Mouse (Mus musculus) heart, embryonic 11.5 days (tissue): ENCODE measurements around the gene Tmem262. TPM values are rescaled to one million over a fixed set of nuclear protein-coding genes. Genes with fewer than 3 reads are reported as not detected.
"Not testable (repeated sequence)": the region's sequence is repeated elsewhere in the genome, so short reads cannot be mapped to it uniquely, and the experiment has no call there.

Experiments used
- ATAC-seq: fragments of 200-750 bp; cut with Nextera tagmentation; replicated peaks from 2 replicates; pipeline ENCODE4 v1.8.0; 2017; ENCODE audit warnings: moderate library complexity; ENCODE audit not compliant: insufficient number of reproducible peaks, low FRiP score, low TSS enrichment
- H3K27ac ChIP-seq: fragments of 300-500 bp; sonication (generic); 2 replicates; pipeline ENCODE4 v1.5.1; 2014; ENCODE audit warnings: mild to moderate bottlenecking, low read depth, low read length
- H3K27me3 ChIP-seq: fragments of 300-500 bp; sonication (generic); 2 replicates; pipeline ENCODE4 v1.6.1; 2014; ENCODE audit warnings: mild to moderate bottlenecking, low read length, mixed read lengths; ENCODE audit not compliant: control insufficient read depth, insufficient read depth
- H3K36me3 ChIP-seq: fragments of 300-500 bp; sonication (generic); 2 replicates; pipeline ENCODE4 v1.6.1; 2014; ENCODE audit warnings: mild to moderate bottlenecking, low read length, moderate library complexity, mixed read lengths; ENCODE audit not compliant: control insufficient read depth, insufficient read depth
- H3K4me1 ChIP-seq: fragments of 300-500 bp; sonication (generic); 2 replicates; pipeline ENCODE4 v1.6.1; 2014; ENCODE audit warnings: low read length; ENCODE audit not compliant: control insufficient read depth, insufficient read depth
- H3K4me2 ChIP-seq: fragments of 300-500 bp; sonication (generic); 2 replicates; pipeline ENCODE4 v1.6.1; 2014; ENCODE audit warnings: mild to moderate bottlenecking, moderate library complexity
- H3K4me3 ChIP-seq: fragments of 300-500 bp; sonication (generic); 2 replicates; pipeline ENCODE4 v1.5.1; 2014; ENCODE audit warnings: low read depth, low read length
- H3K9ac ChIP-seq: fragments of 300-500 bp; sonication (generic); 2 replicates; pipeline ENCODE4 v1.6.1; 2014; ENCODE audit warnings: mild to moderate bottlenecking, low read depth, low read length, moderate library complexity
- H3K9me3 ChIP-seq: fragments of 300-500 bp; sonication (generic); replicated peaks from 2 replicates; pipeline ENCODE4 v1.6.1; 2016; ENCODE audit warnings: low read length; ENCODE audit not compliant: control insufficient read depth
- WGBS: fragments of 180-500 bp; shearing (Covaris S2); extraction: QIAGEN DNeasy Blood & Tissue Kit; methylation state at CpG from one replicate; pipeline ENCODE4 v1.1.7; 2014; ENCODE audit not compliant: insufficient replicate concordance; 5-methylcytosine and 5-hydroxymethylcytosine counted together
- polyA plus RNA-seq: library from polyadenylated mRNA; unstranded; fragments of >200 nt; fragmentation: Nextera tagmentation; extraction: Ambion mirVana; gene quantifications from 2 replicates; pipeline ENCODE4 v1.2.1, GENCODE M21; 2014

Tmem262 gene
- polyA plus RNA-seq, result not detected in 2 replicates

GRCm38 (mm10) chr19:6079983-6080480, at the start of gene Tmem262:
Gene Tmem262 (plus strand): TSS chr19:6080033.
- Histone ChIP-seq H3K9me3 (no peaks in the 10 kb centered on the region), H3K4me3 (no peak within 1 kb of the TSS), H3K4me2 (no peak within 1 kb of the TSS), H3K27ac (no peak within 1 kb of the TSS), H3K4me1 (peaks cover 14% of the 10 kb centered on the region), H3K27me3 (no peaks in the 10 kb centered on the region), H3K9ac (no peak within 1 kb of the TSS), H3K36me3 (peaks cover 8% of the 10 kb centered on the region)
- no peak for ATAC-seq
- 86% methylated on average over 12 of the region's 12 CpGs for WGBS

GRCm38 (mm10) chr19:6030520-6031280, 49.1 kb upstream of the Tmem262 start:
- Histone ChIP-seq H3K27me3 (no peaks in the 10 kb centered on the region), H3K4me1 (no peaks in the 10 kb centered on the region), H3K4me3 (no peak overlapping the region), H3K9me3 (no peaks in the 10 kb centered on the region), H3K9ac (no peak overlapping the region), H3K27ac (no peak overlapping the region), H3K4me2 (no peak overlapping the region), H3K36me3 (no peaks in the 10 kb centered on the region)
- no peak for ATAC-seq
- 54% methylated on average over 14 of the region's 14 CpGs for WGBS

GRCm38 (mm10) chr19:6035966-6036585, 43.8 kb upstream of the Tmem262 start:
- ATAC-seq, result no peak
- Histone ChIP-seq H3K9ac (no peak overlapping the region), H3K9me3 (no peaks in the 10 kb centered on the region), H3K27me3 (no peaks in the 10 kb centered on the region), H3K4me2 (no peak overlapping the region), H3K4me3 (no peak overlapping the region), H3K27ac (no peak overlapping the region), H3K4me1 (no peaks in the 10 kb centered on the region), H3K36me3 (no peaks in the 10 kb centered on the region)
- 68% methylated on average over 9 of the region's 9 CpGs for WGBS

GRCm38 (mm10) chr19:6037695-6038094, 42.1 kb upstream of the Tmem262 start:
- no peaks in the 10 kb centered on the region for H3K36me3 ChIP-seq
- H3K4me2 ChIP-seq, result no peak overlapping the region
- no peaks in the 10 kb centered on the region for H3K4me1 ChIP-seq
- no peak overlapping the region for H3K4me3 ChIP-seq
- H3K27me3 ChIP-seq, result no peaks in the 10 kb centered on the region
- no peak for ATAC-seq
- H3K9ac ChIP-seq, result no peak overlapping the region
- no peaks in the 10 kb centered on the region for H3K9me3 ChIP-seq
- no peak overlapping the region for H3K27ac ChIP-seq

DNA sequence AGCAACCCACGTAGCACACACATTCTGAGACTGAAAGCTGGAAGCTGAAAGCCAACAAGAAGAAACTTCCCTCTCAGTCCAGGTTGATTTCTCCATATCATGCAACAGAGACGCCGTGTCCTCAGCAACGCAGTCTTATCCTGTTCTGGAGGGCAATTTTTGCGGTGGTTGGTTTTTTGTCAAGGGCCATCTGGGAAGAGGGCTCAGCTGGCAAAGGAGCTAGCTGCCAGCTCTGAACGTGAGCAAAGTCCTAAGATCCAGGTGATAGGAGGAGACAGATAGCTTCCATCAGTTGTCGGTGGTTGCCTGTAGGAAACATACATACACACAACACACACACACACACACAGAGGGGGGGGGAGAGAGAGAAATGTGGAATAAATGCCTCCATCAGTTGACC, 41.5 kb upstream of the Tmem262 start:
- WGBS, result 79% methylated on average over 7 of the region's 7 CpGs
- no peak for ATAC-seq
- no peaks in the 10 kb centered on the region for H3K36me3 ChIP-seq

GRCm38 (mm10) chr19:6040002-6040401, 39.8 kb upstream of the Tmem262 start:
- H3K27ac ChIP-seq, result no peak overlapping the region
- H3K36me3 ChIP-seq, result no peaks in the 10 kb centered on the region
- ATAC-seq, result no peak
- no peaks in the 10 kb centered on the region for H3K9me3 ChIP-seq
- H3K4me2 ChIP-seq, result no peak overlapping the region
- no peaks in the 10 kb centered on the region for H3K27me3 ChIP-seq
- no peak overlapping the region for H3K9ac ChIP-seq
- H3K4me3 ChIP-seq, result no peak overlapping the region
- H3K4me1 ChIP-seq, result no peaks in the 10 kb centered on the region

More for the DNA sequence above, 41.5 kb upstream of the Tmem262 start:
- Histone ChIP-seq H3K4me3 (no peak overlapping the region), H3K4me1 (no peaks in the 10 kb centered on the region), H3K4me2 (no peak overlapping the region), H3K9me3 (no peaks in the 10 kb centered on the region), H3K27ac (no peak overlapping the region), H3K9ac (no peak overlapping the region), H3K27me3 (no peaks in the 10 kb centered on the region)

DNA sequence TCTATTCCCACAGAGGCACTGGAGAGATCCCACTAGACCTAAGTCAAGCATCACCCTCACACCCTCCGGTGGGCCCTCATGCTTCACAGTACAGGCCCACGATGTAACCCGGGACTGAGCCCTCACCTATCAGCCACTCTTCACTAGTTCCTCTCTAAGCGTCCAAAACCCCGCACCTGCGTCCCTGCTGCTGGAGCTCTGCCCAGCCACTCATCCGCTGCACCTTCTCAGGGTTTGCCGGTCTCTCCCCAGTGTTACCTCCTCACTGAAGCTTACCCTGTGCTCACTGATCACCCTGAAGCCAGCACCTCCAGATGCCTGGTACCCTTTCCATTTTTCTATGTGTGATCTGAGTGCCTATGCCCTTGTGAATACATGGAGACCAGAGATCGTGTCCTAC, 37.5 kb upstream of the Tmem262 start:
- WGBS, result 78% methylated on average over 9 of the region's 9 CpGs
- ATAC-seq, result no peak
- no peak overlapping the region for H3K27ac ChIP-seq

DNA sequence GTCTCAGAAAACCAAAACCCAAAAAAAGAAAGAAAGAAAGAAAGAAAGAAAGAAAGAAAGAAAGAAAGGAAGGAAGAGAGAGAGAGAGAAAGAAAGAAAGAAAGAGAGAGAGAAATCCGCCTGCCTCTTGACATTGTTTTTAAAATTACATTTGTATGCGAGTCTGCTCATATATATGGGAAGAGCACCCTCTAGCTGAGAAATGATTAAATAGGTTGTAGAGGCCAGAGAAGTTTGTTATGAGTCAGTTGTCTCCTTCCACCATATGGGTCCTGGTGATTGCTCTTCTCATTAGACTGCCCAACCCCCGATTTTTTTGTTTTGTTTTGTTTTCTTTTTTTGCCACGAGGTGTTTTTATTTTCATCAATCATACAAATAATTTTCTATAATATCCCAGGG, 35.7 kb upstream of the Tmem262 start:
- WGBS, result 60% methylated on average over 4 of the region's 4 CpGs
- not testable (repeated sequence) for ATAC-seq

More for the DNA sequence above, 37.5 kb upstream of the Tmem262 start:
- peaks cover 6% of the 10 kb centered on the region for H3K4me1 ChIP-seq
- no peak overlapping the region for H3K9ac ChIP-seq
- H3K36me3 ChIP-seq, result no peaks in the 10 kb centered on the region
- no peaks in the 10 kb centered on the region for H3K9me3 ChIP-seq
- no peaks in the 10 kb centered on the region for H3K27me3 ChIP-seq
- no peak overlapping the region for H3K4me3 ChIP-seq
- H3K4me2 ChIP-seq, result no peak overlapping the region

More for the DNA sequence above, 35.7 kb upstream of the Tmem262 start:
- not testable (repeated sequence) for H3K9ac ChIP-seq, H3K4me3 ChIP-seq, H3K27ac ChIP-seq, H3K36me3 ChIP-seq, H3K4me2 ChIP-seq, H3K9me3 ChIP-seq, H3K27me3 ChIP-seq
- H3K4me1 ChIP-seq, result peaks cover 16% of the 10 kb centered on the region
